Mouse (Mus musculus) liver, postnatal 0 days (tissue): Measurements from ENCODE around the gene Epha1.

Experiments
- CTCF ChIP-seq: sonication (generic); IDR thresholded peaks from 2 replicates; pipeline ENCODE4 v1.5.1; 2016; ENCODE audit warnings: antibody characterized with exemption, low read depth
- EP300 ChIP-seq: IDR thresholded peaks from 2 replicates; pipeline ENCODE4 v1.6.1; 2016; ENCODE audit warnings: antibody characterized with exemption, low read depth, mild to moderate bottlenecking

- TF ChIP-seq CTCF (no peak), EP300 (no peak)
Observed at GRCm38 (mm10) chr6:42330946-42331345, 42.1 kb downstream of the Epha1 start.
